Comparison of ENCODE assay signal across 8 mouse cellular contexts in the genomic region with DNA sequence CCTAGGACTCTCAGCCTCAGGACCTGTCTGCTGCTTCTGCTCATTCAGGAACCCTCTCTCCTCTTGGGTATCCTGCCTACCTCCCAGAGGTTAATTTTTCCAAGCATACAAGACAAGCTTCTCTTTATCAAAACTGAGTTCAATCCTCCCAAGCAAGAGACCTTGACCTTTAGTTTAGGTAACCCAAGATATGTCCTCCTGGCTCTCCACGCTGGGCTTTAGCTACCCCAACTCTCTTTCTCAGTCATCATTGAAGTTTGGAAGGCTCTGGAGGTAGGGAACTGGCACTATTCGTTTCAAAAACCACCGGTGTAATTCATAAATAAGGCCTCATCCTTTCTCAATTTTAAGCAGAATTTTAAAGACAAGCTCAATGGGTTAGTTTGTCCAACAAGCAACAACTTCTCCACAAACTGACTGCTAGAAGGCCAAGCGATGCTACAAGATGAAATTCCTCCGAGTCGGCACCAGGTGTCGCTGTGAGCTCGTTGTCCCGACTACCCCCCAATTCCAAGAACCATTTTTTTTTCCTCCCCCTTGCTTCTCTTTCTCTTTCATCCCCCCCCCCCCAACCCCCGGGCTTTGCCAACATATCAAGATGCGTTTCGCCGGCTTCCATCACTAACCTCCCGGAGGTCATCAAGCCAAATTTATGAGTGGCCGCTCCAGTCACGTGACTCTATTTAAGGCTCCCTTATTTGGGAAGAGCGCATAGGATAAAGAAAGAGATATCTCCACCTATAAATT. TPM values are rescaled to one million over a fixed set of nuclear protein-coding genes. Genes with fewer than 3 reads are reported as not detected.
DNase-seq lines count a peak whose midpoint lies in the region; ATAC-seq and TF ChIP-seq lines count a peak whose summit lies in the region.

No protein-coding gene starts in this region.

- WGBS in hindbrain, embryonic 12.5 days: 5% methylated on average over 17 of the region's 17 CpGs
- 4% methylated on average over 17 of the region's 17 CpGs for WGBS in liver, adult 2 months
- 4% methylated on average over 17 of the region's 17 CpGs for WGBS in neural tube, embryonic 11.5 days

- H3K27ac ChIP-seq in ES-E14 (ENCODE audit: insufficient read depth, low read depth, low read length, poor library complexity, severe bottlenecking): no peak overlapping the region
- peak overlapping the region; percentile 88; the same call in 1 of the 2 replicates for H3K27ac ChIP-seq in hindbrain, embryonic 12.5 days
- H3K27ac ChIP-seq in liver, adult 2 months (replicated peaks; ENCODE audit: insufficient read depth, low read depth, low read length): no peak overlapping the region
- H3K27ac ChIP-seq in neural tube, embryonic 11.5 days (ENCODE audit: low read depth, low read length): peak overlapping the region; percentile 99

- DNase-seq in gastrocnemius, postnatal 10 days: peak; percentile 65
- DNase-seq in gastrocnemius, postnatal 36 days: no peak
- DNase-seq in ES-E14 (ENCODE audit: low read depth, low spot score): no peak
- DNase-seq in embryo, embryonic 10.5 days (ENCODE audit: low spot score): peak; percentile 89
- peak; percentile 32 for DNase-seq in liver, adult 2 months (ENCODE audit: extremely low read depth, low read depth, low spot score)
- DNase-seq in neural tube, embryonic 11.5 days (ENCODE audit: low spot score): peak; percentile 84
- DNase-seq in Muller cell, postnatal 12 days (ENCODE audit: inconsistent ontology term): no peak

- no peak overlapping the region for H3K9ac ChIP-seq in ES-E14 (ENCODE audit: insufficient read depth, low read depth, low read length, poor library complexity, severe bottlenecking)
- no peak overlapping the region for H3K9ac ChIP-seq in hindbrain, embryonic 12.5 days
- H3K9ac ChIP-seq in liver, adult 2 months (ENCODE audit: low read depth, low read length): no peak overlapping the region
- peak overlapping the region; percentile 95 for H3K9ac ChIP-seq in neural tube, embryonic 11.5 days (ENCODE audit: low read length)

- H3K4me3 ChIP-seq in ES-E14 (ENCODE audit: insufficient read depth in 1 of 2, low read depth in 1 of 2, low read length in 2 of 2, poor library complexity in 1 of 2, severe bottlenecking in 1 of 2): peak overlapping the region; percentile 3 to 10; a peak in 3 of 4 replicates
- peak overlapping the region; percentile 39 for H3K4me3 ChIP-seq in hindbrain, embryonic 12.5 days
- no peak overlapping the region for H3K4me3 ChIP-seq in liver, adult 2 months (ENCODE audit: insufficient read depth, low read depth, low read length)
- peak overlapping the region; percentile 61 for H3K4me3 ChIP-seq in neural tube, embryonic 11.5 days (ENCODE audit: low read depth, low read length)

- in situ Hi-C loops in ES-E14 (cut with MboI; ENCODE audit: low sequenced_read_pairs in 2 of 2, unreplicated experiment in 2 of 2): loop anchor here in 1 of 2 experiments (10.0 kb wide), 1 partner anchor 161 kb away; no protein-coding TSS in a partner anchor

- intact Hi-C loops in gastrocnemius, postnatal 36 days (cut with DNase I): loop anchor here (2.0 to 5.0 kb wide), 2 partner anchors 107 to 154 kb away; a partner anchor contains a TSS

- H3K9me3 ChIP-seq in ES-E14 (ENCODE audit: control insufficient read depth, insufficient read depth, low read depth, low read length): no peaks in the 10 kb centered on the region
- H3K9me3 ChIP-seq in hindbrain, embryonic 12.5 days (replicated peaks): no peaks in the 10 kb centered on the region
- H3K9me3 ChIP-seq in neural tube, embryonic 11.5 days (ENCODE audit: control insufficient read depth, low read length): no peaks in the 10 kb centered on the region

- peak; percentile 86 for TF ChIP-seq CTCF in liver, adult 2 months (IDR thresholded peaks at IDR 0.05; ENCODE audit: low read depth, low read length)

- H3K27me3 ChIP-seq in hindbrain, embryonic 12.5 days: peaks cover 98% of the 10 kb centered on the region
- H3K27me3 ChIP-seq in liver, adult 2 months (ENCODE audit: control insufficient read depth, insufficient read depth, low read length): peaks cover 31% of the 10 kb centered on the region
- H3K27me3 ChIP-seq in neural tube, embryonic 11.5 days (ENCODE audit: control insufficient read depth, insufficient read depth, low read length): no peaks in the 10 kb centered on the region

- H3K4me2 ChIP-seq in hindbrain, embryonic 12.5 days (replicated peaks): peak overlapping the region; percentile 44
- peak overlapping the region; percentile 99 for H3K4me2 ChIP-seq in neural tube, embryonic 11.5 days (ENCODE audit: low read depth)

- TF ChIP-seq POLR2A in liver, adult 2 months (IDR thresholded peaks at IDR 0.05; ENCODE audit: extremely low read depth, insufficient read depth, low read length): no peak

- H3K79me2 ChIP-seq in liver, adult 2 months (ENCODE audit: control insufficient read depth, insufficient read depth, low read length): no peaks in the 10 kb centered on the region

- ATAC-seq in hindbrain, embryonic 12.5 days (ENCODE audit: low FRiP score): peak; percentile 44; the same call in 1 of the 2 replicates
- ATAC-seq in neural tube, embryonic 11.5 days (ENCODE audit: insufficient read depth, low FRiP score, low TSS enrichment): no peak

- H3K36me3 ChIP-seq in ES-E14 (ENCODE audit: control insufficient read depth, insufficient read depth, low read length, poor library complexity, severe bottlenecking): no peaks in the 10 kb centered on the region
- no peaks in the 10 kb centered on the region for H3K36me3 ChIP-seq in hindbrain, embryonic 12.5 days
- no peaks in the 10 kb centered on the region for H3K36me3 ChIP-seq in liver, adult 2 months (ENCODE audit: control insufficient read depth, insufficient read depth, low read length)
- no peaks in the 10 kb centered on the region; the same call in 1 of the 2 replicates for H3K36me3 ChIP-seq in neural tube, embryonic 11.5 days (ENCODE audit: control insufficient read depth, insufficient read depth, low read length)

- H3K4me1 ChIP-seq in ES-E14 (ENCODE audit: control insufficient read depth in 2 of 2, insufficient read depth in 2 of 2, low read length in 2 of 2, poor library complexity in 1 of 2): peaks cover 0 to 3% of the 10 kb centered on the region in 2 experiments; a peak in 1 of 4 replicates
- H3K4me1 ChIP-seq in hindbrain, embryonic 12.5 days: peaks cover 3% of the 10 kb centered on the region; the same call in 1 of the 2 replicates
- H3K4me1 ChIP-seq in liver, adult 2 months (ENCODE audit: control insufficient read depth, insufficient read depth, low read length): no peaks in the 10 kb centered on the region
- peaks cover 52% of the 10 kb centered on the region for H3K4me1 ChIP-seq in neural tube, embryonic 11.5 days (ENCODE audit: control insufficient read depth, insufficient read depth, low read length)

TF ChIP-seq in ES-E14, 5 proteins besides CTCF, POLR2A, EP300 and RAD21:
- no peak for TF ChIP-seq CHD2 (IDR thresholded peaks at IDR 0.05; ENCODE audit: low read depth, low read length)
- TF ChIP-seq ZNF384 (IDR thresholded peaks at IDR 0.05; ENCODE audit: low read depth, low read length): peak; percentile 70

RNA-seq across cellular contexts. Expression of a gene that starts 5.3 kb away (rescaled TPM):
- 1 to 10 TPM; 5.3 to 6.3 TPM for total RNA-seq in gastrocnemius, postnatal 10 days (2021)
- 1 to 10 TPM; 4.1 to 4.2 TPM for total RNA-seq in gastrocnemius, postnatal 36 days (2021)
- 0.31 TPM in 1 of 2 replicates, not detected in the other for total RNA-seq in ES-E14 (2012; rRNA removed)
- polyA plus RNA-seq in hindbrain, embryonic 12.5 days (2016; fragmentation: Nextera tagmentation; extraction: Ambion mirVana): 34.5 and 59.6 TPM in 2 replicates
- 0.20 TPM in 1 of 2 replicates, not detected in the other for total RNA-seq in liver, adult 2 months (2014; rRNA removed)
- polyA plus RNA-seq in liver, adult 2 months (2012; rRNA removed): not detected in 2 replicates
- polyA plus RNA-seq in neural tube, embryonic 11.5 days (2014; fragmentation: Nextera tagmentation; extraction: Ambion mirVana): 62.6 and 67.3 TPM in 2 replicates

RNA-seq across cellular contexts. Expression of a gene that starts 15.4 kb away (rescaled TPM):
- total RNA-seq in gastrocnemius, postnatal 10 days (2021): 10 to 100 TPM in 1 of 2 experiments, 1 to 10 TPM in 1; 5.1 to 10.0 TPM
- total RNA-seq in gastrocnemius, postnatal 36 days (2021): 1 to 10 TPM; 6.8 to 7.0 TPM
- total RNA-seq in ES-E14 (2012; rRNA removed): 0.32 and 0.58 TPM in 2 replicates
- polyA plus RNA-seq in hindbrain, embryonic 12.5 days (2016; fragmentation: Nextera tagmentation; extraction: Ambion mirVana): 2.1 and 2.3 TPM in 2 replicates
- total RNA-seq in liver, adult 2 months (2014; rRNA removed): not detected in 2 replicates
- not detected in 2 replicates for polyA plus RNA-seq in liver, adult 2 months (2012; rRNA removed)
- polyA plus RNA-seq in neural tube, embryonic 11.5 days (2014; fragmentation: Nextera tagmentation; extraction: Ambion mirVana): 95.9 and 96.4 TPM in 2 replicates

RNA-seq across cellular contexts. Expression of a gene that starts 23.0 kb away (rescaled TPM):
- total RNA-seq in gastrocnemius, postnatal 10 days (2021): 1 to 10 TPM; 1.8 to 2.8 TPM
- total RNA-seq in gastrocnemius, postnatal 36 days (2021): 1 to 10 TPM; 1.5 to 2.0 TPM
- 0.22 TPM in 1 of 2 replicates, not detected in the other for total RNA-seq in ES-E14 (2012; rRNA removed)
- not detected in 2 replicates for polyA plus RNA-seq in hindbrain, embryonic 12.5 days (2016; fragmentation: Nextera tagmentation; extraction: Ambion mirVana)
- total RNA-seq in liver, adult 2 months (2014; rRNA removed): not detected in 2 replicates
- polyA plus RNA-seq in liver, adult 2 months (2012; rRNA removed): not detected in 2 replicates
- 63.7 and 67.1 TPM in 2 replicates for polyA plus RNA-seq in neural tube, embryonic 11.5 days (2014; fragmentation: Nextera tagmentation; extraction: Ambion mirVana)

RNA-seq across cellular contexts. Expression of a gene that starts 37.2 kb away (rescaled TPM):
- 1 to 10 TPM; 6.5 to 8.2 TPM for total RNA-seq in gastrocnemius, postnatal 10 days (2021)
- total RNA-seq in gastrocnemius, postnatal 36 days (2021): 1 to 10 TPM; 5.0 to 5.5 TPM
- total RNA-seq in ES-E14 (2012; rRNA removed): 0.54 TPM in 1 of 2 replicates, not detected in the other
- not detected in 2 replicates for polyA plus RNA-seq in hindbrain, embryonic 12.5 days (2016; fragmentation: Nextera tagmentation; extraction: Ambion mirVana)
- total RNA-seq in liver, adult 2 months (2014; rRNA removed): not detected in 2 replicates
- not detected in 2 replicates for polyA plus RNA-seq in liver, adult 2 months (2012; rRNA removed)
- 36.1 and 40.0 TPM in 2 replicates for polyA plus RNA-seq in neural tube, embryonic 11.5 days (2014; fragmentation: Nextera tagmentation; extraction: Ambion mirVana)

RNA-seq across cellular contexts. Expression of a gene that starts 46.2 kb away (rescaled TPM):
- 1 to 10 TPM; 2.1 to 3.6 TPM for total RNA-seq in gastrocnemius, postnatal 10 days (2021)
- total RNA-seq in gastrocnemius, postnatal 36 days (2021): 1 to 10 TPM; 1.9 to 2.3 TPM
- total RNA-seq in ES-E14 (2012; rRNA removed): 0.22 TPM in 1 of 2 replicates, not detected in the other
- polyA plus RNA-seq in hindbrain, embryonic 12.5 days (2016; fragmentation: Nextera tagmentation; extraction: Ambion mirVana): 20.2 and 37.0 TPM in 2 replicates
- under 0.01 TPM in 1 of 2 replicates, not detected in the other for total RNA-seq in liver, adult 2 months (2014; rRNA removed)
- not detected in 2 replicates for polyA plus RNA-seq in liver, adult 2 months (2012; rRNA removed)
- 36.3 and 37.3 TPM in 2 replicates for polyA plus RNA-seq in neural tube, embryonic 11.5 days (2014; fragmentation: Nextera tagmentation; extraction: Ambion mirVana)

Comparison
In these comparisons a context has a peak if more than half of its experiments do, and no peak if none do; other contexts are left out.
1. DNase-seq: peak in gastrocnemius, postnatal 10 days (single experiment), embryo, embryonic 10.5 days (single experiment), liver, adult 2 months (single experiment) and neural tube, embryonic 11.5 days (single experiment); none in gastrocnemius, postnatal 36 days (0 of 2), ES-E14 (single experiment) and Muller cell, postnatal 12 days (single experiment).
2. H3K27ac ChIP-seq: peak in hindbrain, embryonic 12.5 days (single experiment) and neural tube, embryonic 11.5 days (single experiment); none in ES-E14 (single experiment) and liver, adult 2 months (single experiment).